Mouse (Mus musculus) B cell, adult 2 months (primary cell): ENCODE results near the gene Poldip3.

Experiments
- DNase-seq, 2 experiments: peaks; one replicate each; pipeline ENCODE4 v3.0.0; 2022

Gene Poldip3

GRCm38 (mm10) chr15:83124625-83125024 is 24.6 kb downstream of the Poldip3 start:
- no peak for DNase-seq

- peak; percentile 86 for DNase-seq
Measured at GRCm38 (mm10) chr15:83122566-83123145, 26.5 kb downstream of the Poldip3 start, which contains the start of gene Rrp7a. Gene Rrp7a, minus strand, starts transcription at chr15:83122801.

GRCm38 (mm10) chr15:83121709-83122565 is 27.2 kb downstream of the Poldip3 start:
- DNase-seq, result peak; percentile 53 to 58

GRCm38 (mm10) chr15:83118360-83118759 is 30.8 kb downstream of the Poldip3 start:
- no peak for DNase-seq

- no peak for DNase-seq
Measured at GRCm38 (mm10) chr15:83115071-83115470, 34.1 kb downstream of the Poldip3 start.

GRCm38 (mm10) chr15:83114106-83114505 is 35.1 kb downstream of the Poldip3 start:
- no peak for DNase-seq

- peak; percentile 59 to 66 for DNase-seq
Measured at GRCm38 (mm10) chr15:83112898-83113297, 36.3 kb downstream of the Poldip3 start.

- no peak for DNase-seq
Measured at GRCm38 (mm10) chr15:83111874-83112273, 37.3 kb downstream of the Poldip3 start.

- no peak for DNase-seq
Measured at GRCm38 (mm10) chr15:83111290-83111689, 37.9 kb downstream of the Poldip3 start.

- no peak for DNase-seq
Measured at GRCm38 (mm10) chr15:83107814-83108213, 41.4 kb downstream of the Poldip3 start.

GRCm38 (mm10) chr15:83106426-83106825 is 42.8 kb downstream of the Poldip3 start:
- no peak for DNase-seq

- no peak for DNase-seq
Measured at GRCm38 (mm10) chr15:83103111-83103510, 46.1 kb downstream of the Poldip3 start.

GRCm38 (mm10) chr15:83100332-83100662 is 48.9 kb downstream of the Poldip3 start:
- DNase-seq, result no peak

- DNase-seq, result peak; percentile 89 to 90
Measured at GRCm38 (mm10) chr15:83099533-83100331, 49.5 kb downstream of the Poldip3 start.

GRCm38 (mm10) chr15:83095950-83096349 is 53.2 kb downstream of the Poldip3 start:
- peak; percentile 46 to 56 for DNase-seq

- no peak for DNase-seq
Measured at GRCm38 (mm10) chr15:83093687-83094086, 55.5 kb downstream of the Poldip3 start.

GRCm38 (mm10) chr15:83090874-83091273 is 58.3 kb downstream of the Poldip3 start:
- no peak for DNase-seq

- no peak for DNase-seq
Measured at GRCm38 (mm10) chr15:83089429-83089605, 59.9 kb downstream of the Poldip3 start, which contains the start of gene Serhl. Gene Serhl, plus strand, starts transcription at chr15:83089506.

- no peak for DNase-seq
Measured at GRCm38 (mm10) chr15:83088495-83089428, 60.4 kb downstream of the Poldip3 start.

- no peak for DNase-seq
Measured at GRCm38 (mm10) chr15:83086636-83087328, 62.4 kb downstream of the Poldip3 start.

- DNase-seq, result peak; percentile 69 to 73
Measured at GRCm38 (mm10) chr15:83085901-83086300, 63.3 kb downstream of the Poldip3 start.

- no peak for DNase-seq
Measured at GRCm38 (mm10) chr15:83084022-83084640, 65.1 kb downstream of the Poldip3 start.
